Mouse (Mus musculus) liver, embryonic 16.5 days (tissue): ENCODE measurements at regions not wholly inside any gene's neighbourhood (a gene's known extent, or its start where the extent isn't known, plus 50 kb on each side); places are given as distances from the start of the nearest gene placed in this dataset.

Source experiments
- ATAC-seq: fragments of 200-750 bp; cut with Nextera tagmentation; 2 replicates; pipeline ENCODE4 v1.8.0; 2017; ENCODE audit warnings: low read depth, mild to moderate bottlenecking, moderate number of reproducible peaks, moderate library complexity
- H3K27ac ChIP-seq: fragments of 300-500 bp; sonication (generic); 2 replicates; pipeline ENCODE4 v1.5.1; 2014; ENCODE audit warnings: mild to moderate bottlenecking, low read length
- H3K27me3 ChIP-seq: fragments of 300-500 bp; sonication (generic); 2 replicates; pipeline ENCODE4 v1.6.1; 2014; ENCODE audit warnings: low read depth, low read length, mixed read lengths; ENCODE audit not compliant: control insufficient read depth, insufficient read depth
- H3K36me3 ChIP-seq: fragments of 300-500 bp; sonication (generic); 2 replicates; pipeline ENCODE4 v1.6.1; 2014; ENCODE audit warnings: mild to moderate bottlenecking; ENCODE audit not compliant: control insufficient read depth, insufficient read depth
- H3K4me1 ChIP-seq: fragments of 300-500 bp; sonication (generic); 2 replicates; pipeline ENCODE4 v1.6.1; 2014; ENCODE audit warnings: low read depth, low read length, mixed read lengths; ENCODE audit not compliant: control insufficient read depth
- H3K4me2 ChIP-seq: fragments of 300-500 bp; sonication (generic); 2 replicates; pipeline ENCODE4 v1.6.1; 2014; ENCODE audit warnings: low read depth, low read length, mixed read lengths
- H3K4me3 ChIP-seq: fragments of 300-500 bp; sonication (generic); 2 replicates; pipeline ENCODE4 v1.5.1; 2014; ENCODE audit warnings: low read depth, mild to moderate bottlenecking, low read length
- H3K9ac ChIP-seq: fragments of 300-500 bp; sonication (generic); 2 replicates; pipeline ENCODE4 v1.6.1; 2014; ENCODE audit warnings: low read depth, low read length
- H3K9me3 ChIP-seq: fragments of 300-500 bp; sonication (generic); replicated peaks from 2 replicates; pipeline ENCODE4 v1.6.1; 2016; ENCODE audit warnings: low read length; ENCODE audit not compliant: control insufficient read depth
- WGBS: fragments of 180-500 bp; shearing (Covaris S2); extraction: QIAGEN DNeasy Blood & Tissue Kit; methylation state at CpG from one replicate; pipeline ENCODE4 v1.1.7; 2014; ENCODE audit not compliant: insufficient replicate concordance; 5-methylcytosine and 5-hydroxymethylcytosine counted together

- WGBS: 14% methylated on average over 8 of the region's 8 CpGs
- ATAC-seq: no peak
- Histone ChIP-seq H3K4me2 (no peak overlapping the region), H3K9me3 (no peaks in the 10 kb centered on the region), H3K27me3 (no peaks in the 10 kb centered on the region), H3K27ac (no peak overlapping the region), H3K9ac (no peak overlapping the region), H3K36me3 (no peaks in the 10 kb centered on the region), H3K4me3 (no peak overlapping the region), H3K4me1 (peaks cover 4% of the 10 kb centered on the region)
Observed at GRCm38 (mm10) chr2:133497541-133498185, 54.3 kb upstream of the Bmp2 start.

GRCm38 (mm10) chr2:133498186-133498571 lies 53.8 kb upstream of the Bmp2 start:
- Histone ChIP-seq H3K4me2 (no peak overlapping the region), H3K27ac (peak overlapping the region; percentile 55; the same call in 1 of the 2 replicates), H3K27me3 (no peaks in the 10 kb centered on the region), H3K36me3 (no peaks in the 10 kb centered on the region), H3K4me3 (no peak overlapping the region), H3K4me1 (peaks cover 4% of the 10 kb centered on the region), H3K9me3 (no peaks in the 10 kb centered on the region), H3K9ac (no peak overlapping the region)
- 58% methylated on average over 2 of the region's 2 CpGs for WGBS
- ATAC-seq: peak; percentile 47

GRCm38 (mm10) chr2:133498717-133499143 lies 53.2 kb upstream of the Bmp2 start:
- H3K27ac ChIP-seq: peak overlapping the region; percentile 55; the same call in 1 of the 2 replicates
- no peak overlapping the region for H3K4me2 ChIP-seq
- peaks cover 4% of the 10 kb centered on the region for H3K4me1 ChIP-seq
- peak; percentile 76 for ATAC-seq
- H3K4me3 ChIP-seq: no peak overlapping the region
- H3K36me3 ChIP-seq: no peaks in the 10 kb centered on the region
- no peak overlapping the region for H3K9ac ChIP-seq
- WGBS: 51% methylated on average over 3 of the region's 3 CpGs
- H3K27me3 ChIP-seq: no peaks in the 10 kb centered on the region
- no peaks in the 10 kb centered on the region for H3K9me3 ChIP-seq

- no peak overlapping the region for H3K4me3 ChIP-seq
- no peak overlapping the region for H3K9ac ChIP-seq
- 39% methylated on average over 3 of the region's 3 CpGs for WGBS
- no peaks in the 10 kb centered on the region for H3K27me3 ChIP-seq
- no peak overlapping the region for H3K4me2 ChIP-seq
- no peak overlapping the region for H3K27ac ChIP-seq
- no peaks in the 10 kb centered on the region for H3K36me3 ChIP-seq
- H3K9me3 ChIP-seq: no peaks in the 10 kb centered on the region
- ATAC-seq: no peak
- H3K4me1 ChIP-seq: peaks cover 4% of the 10 kb centered on the region
Observed at GRCm38 (mm10) chr2:133499904-133500303, 52.1 kb upstream of the Bmp2 start.
